Mouse (Mus musculus): ENCODE data around the gene Mxd3.

Gene Mxd3

DNA sequence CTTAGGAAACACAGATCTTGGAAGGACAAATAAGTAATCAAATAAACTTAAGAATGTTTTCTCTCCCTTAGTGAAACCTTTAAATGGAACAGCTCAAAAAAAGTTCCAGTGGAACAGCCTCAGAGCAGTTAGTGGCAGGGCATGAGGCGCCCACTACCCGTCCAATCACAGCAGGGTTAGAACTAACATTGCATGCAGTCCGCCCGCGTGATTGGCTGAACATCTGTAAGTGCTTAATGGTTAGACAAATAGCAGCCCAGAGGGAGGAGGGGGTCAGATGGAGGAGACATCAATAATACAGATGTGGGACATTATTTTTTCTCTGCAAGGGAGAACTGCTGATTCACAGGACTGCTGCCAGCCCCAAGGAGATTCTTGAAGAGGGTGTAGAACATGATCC is 52.4 kb downstream of the Mxd3 start:
- ATAC-seq (ENCODE audit: insufficient number of reproducible peaks, low FRiP score, low TSS enrichment) = no peak
